Comparison of ENCODE assay signal across 7 mouse cellular contexts in genomic region chr1:155158970-155159484, GRCm38 (mm10). TPM values are rescaled to one million over a fixed set of nuclear protein-coding genes. Genes with fewer than 3 reads are reported as not detected.
A peak's percentile ranks its signal among the peaks of the same experiment; 100 is the strongest.
DNase-seq lines count a peak whose midpoint lies in the region; ATAC-seq and TF ChIP-seq lines count a peak whose summit lies in the region.

No protein-coding gene starts in this region.

- H3K27me3 ChIP-seq in G1E (ENCODE audit: insufficient read depth, low read length): peaks cover 11% of the 10 kb centered on the region; the same call in 1 of the 2 replicates
- H3K27me3 ChIP-seq in forebrain, embryonic 12.5 days: no peaks in the 10 kb centered on the region

- peaks cover 27% of the 10 kb centered on the region for H3K4me1 ChIP-seq in G1E (ENCODE audit: insufficient read depth, low read depth, low read length)
- peaks cover 21% of the 10 kb centered on the region for H3K4me1 ChIP-seq in forebrain, embryonic 12.5 days

- intact Hi-C loops in heart, postnatal 36 days (cut with DNase I): no loop called here

- TF ChIP-seq CTCF in G1E (IDR thresholded peaks at IDR 0.05; ENCODE audit: low read depth, low read length): no peak

- H3K9ac ChIP-seq in forebrain, embryonic 12.5 days: peak overlapping the region; percentile 90

- WGBS in forebrain, embryonic 12.5 days: under 1% methylated on average over 46 of the region's 46 CpGs

- DNase-seq in G1E (ENCODE audit: low spot score): peak; percentile 8
- peak; percentile 81 for DNase-seq in adrenal gland, postnatal 14 days
- DNase-seq in heart, postnatal 36 days: peak; percentile 54 to 70
- peak; percentile 39 to 48 for DNase-seq in left cerebral cortex, adult 8-10 months (ENCODE audit: low spot score in 2 of 2)
- DNase-seq in lung, postnatal 4 days: peak; percentile 78 to 81
- DNase-seq in right cerebral cortex, postnatal 25 days: peak; percentile 62

- ATAC-seq in G1E (ENCODE audit: extremely low read depth, insufficient number of reproducible peaks, low FRiP score, poor library complexity, severe bottlenecking): no peak
- ATAC-seq in forebrain, embryonic 12.5 days (ENCODE audit: low FRiP score): peak; percentile 69

- peak overlapping the region; percentile 94 for H3K4me3 ChIP-seq in G1E (ENCODE audit: low read depth, low read length)
- H3K4me3 ChIP-seq in forebrain, embryonic 12.5 days (replicated peaks): peak overlapping the region; percentile 94

- H3K9me3 ChIP-seq in G1E (replicated peaks): no peaks in the 10 kb centered on the region
- no peaks in the 10 kb centered on the region for H3K9me3 ChIP-seq in forebrain, embryonic 12.5 days

- peaks cover 6% of the 10 kb centered on the region for H3K36me3 ChIP-seq in G1E (replicated peaks)
- H3K36me3 ChIP-seq in forebrain, embryonic 12.5 days (replicated peaks): no peaks in the 10 kb centered on the region

- H3K27ac ChIP-seq in forebrain, embryonic 12.5 days: peak overlapping the region; percentile 87

- H3K4me2 ChIP-seq in forebrain, embryonic 12.5 days: peak overlapping the region; percentile 76

RNA-seq across cellular contexts. Expression of gene Stx6, which starts 0.5 kb away (rescaled TPM):
- total RNA-seq in G1E (2014; fragmentation: Nextera tagmentation) (27.5 and 46.3 TPM in 2 replicates), G1E (2017) (36.0 and 60.5 TPM in 2 replicates)
- polyA plus RNA-seq in G1E (2012): 117 and 160 TPM in 2 replicates
- 48.4 and 59.5 TPM in 2 replicates for total RNA-seq in adrenal gland, postnatal 14 days (2021)
- polyA plus RNA-seq in forebrain, embryonic 12.5 days (2016; fragmentation: Nextera tagmentation; extraction: Ambion mirVana): 113 and 124 TPM in 2 replicates
- 10 to 100 TPM; 19.9 to 23.8 TPM for total RNA-seq in heart, postnatal 36 days (2021)
- total RNA-seq in left cerebral cortex, adult 8-10 months (2022): 100 to 1,000 TPM; 117 to 129 (median 119) TPM

RNA-seq across cellular contexts. Expression of gene Mr1, which starts 12.4 kb away (rescaled TPM):
- total RNA-seq in G1E (2014; fragmentation: Nextera tagmentation) (3.6 and 4.3 TPM in 2 replicates), G1E (2017) (2.3 and 3.0 TPM in 2 replicates)
- polyA plus RNA-seq in G1E (2012): 0.02 and 0.09 TPM in 2 replicates
- 13.8 and 17.2 TPM in 2 replicates for total RNA-seq in adrenal gland, postnatal 14 days (2021)
- polyA plus RNA-seq in forebrain, embryonic 12.5 days (2016; fragmentation: Nextera tagmentation; extraction: Ambion mirVana): 0.85 and 1.3 TPM in 2 replicates
- 1 to 10 TPM; 6.4 to 8.5 TPM for total RNA-seq in heart, postnatal 36 days (2021)
- total RNA-seq in left cerebral cortex, adult 8-10 months (2022): 1 to 10 TPM; 4.2 to 5.1 (median 4.7) TPM

RNA-seq across cellular contexts. Expression of gene Ier5, which starts 59.6 kb away (rescaled TPM):
- total RNA-seq in G1E (2014; fragmentation: Nextera tagmentation) (6.8 and 8.0 TPM in 2 replicates), G1E (2017) (12.6 and 16.6 TPM in 2 replicates)
- 7.8 and 10.7 TPM in 2 replicates for polyA plus RNA-seq in G1E (2012)
- 11.1 and 12.9 TPM in 2 replicates for total RNA-seq in adrenal gland, postnatal 14 days (2021)
- polyA plus RNA-seq in forebrain, embryonic 12.5 days (2016; fragmentation: Nextera tagmentation; extraction: Ambion mirVana): 15.2 and 19.2 TPM in 2 replicates
- 10 to 100 TPM; 13.2 to 15.5 TPM for total RNA-seq in heart, postnatal 36 days (2021)
- 10 to 100 TPM; 43.5 to 50.4 (median 47.5) TPM for total RNA-seq in left cerebral cortex, adult 8-10 months (2022)

Comparison
In these comparisons a context has a peak if more than half of its experiments do, and no peak if none do; other contexts are left out.
1. DNase-seq: peak in every context shown above with its lines; median percentile 81 in adrenal gland, postnatal 14 days; 80 in lung, postnatal 4 days; 62 in heart, postnatal 36 days; 62 in right cerebral cortex, postnatal 25 days; 44 in left cerebral cortex, adult 8-10 months; 8 in G1E.